Mouse (Mus musculus) regulatory T cell (primary cell): Measurements from ENCODE around the gene Egln3.

Experiments used
- in situ Hi-C: fragments of 300-600 bp; cut with MboI, MseI; formaldehyde crosslinking; loops from one replicate; pipeline ENCODE4 v1.15.1; 2025; ENCODE audit warnings: high pct_unique_total_duplicates

The Egln3 gene

DNA sequence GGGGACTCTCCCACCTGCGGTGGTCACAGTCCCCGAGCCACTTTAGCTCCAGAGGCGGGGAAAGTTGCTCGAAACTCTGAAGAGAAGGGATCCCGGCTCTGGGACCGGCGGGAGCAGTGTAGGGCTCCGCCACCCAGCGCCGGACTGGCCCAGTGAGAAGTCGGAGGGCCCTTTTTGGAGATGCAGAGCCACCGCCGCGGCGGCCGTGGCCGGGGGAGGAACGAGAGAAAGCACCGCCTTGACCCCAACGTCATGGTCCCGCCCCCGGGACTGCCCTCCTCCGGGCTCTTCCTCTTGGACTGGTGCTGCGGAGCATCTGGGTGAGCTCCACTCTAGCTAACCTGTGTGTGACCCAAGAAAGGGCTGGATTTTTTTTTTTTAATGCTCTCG, at the start of gene Egln3:
Gene Egln3, minus strand, starts transcription at position 205 of the 390 bp plus-strand sequence.
- in situ Hi-C loops: no loop called here

DNA sequence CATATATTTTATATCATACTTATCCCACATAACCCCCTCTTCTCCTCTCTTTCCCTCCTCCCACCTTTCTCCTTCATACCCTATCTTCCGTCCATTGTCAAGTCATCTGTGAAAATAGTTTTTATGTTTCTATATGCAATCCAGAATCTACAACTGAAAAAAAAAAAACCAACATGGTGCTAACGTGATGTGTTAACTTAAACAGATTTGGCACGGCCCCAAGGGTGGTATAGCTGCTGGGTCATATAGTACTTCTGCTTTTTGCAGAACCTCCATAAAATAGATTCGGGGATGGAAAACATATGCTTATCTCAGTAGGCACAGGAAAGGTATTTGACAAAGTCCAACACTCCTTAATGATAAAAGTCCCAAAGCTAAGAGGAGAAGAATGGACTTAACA, 49.8 kb upstream of the Egln3 start:
- in situ Hi-C loops: no loop called here

- in situ Hi-C loops: no loop called here
These were observed 48.3 kb upstream of the Egln3 start for GRCm38 (mm10) chr12:54251942-54252400.

- in situ Hi-C loops: loop anchor here (10.0 kb wide), 1 partner anchor 763 kb away; no protein-coding TSS in a partner anchor
These were observed 44.2 kb upstream of the Egln3 start for GRCm38 (mm10) chr12:54247835-54248234.

- in situ Hi-C loops: loop anchor here (10.0 kb wide), 1 partner anchor 758 kb away; no protein-coding TSS in a partner anchor
These were observed 39.5 kb upstream of the Egln3 start for GRCm38 (mm10) chr12:54243158-54243557.

- in situ Hi-C loops: loop anchor here (10.0 kb wide), 1 partner anchor 757 kb away; no protein-coding TSS in a partner anchor
These were observed 38.3 kb upstream of the Egln3 start for GRCm38 (mm10) chr12:54241976-54242375.

DNA sequence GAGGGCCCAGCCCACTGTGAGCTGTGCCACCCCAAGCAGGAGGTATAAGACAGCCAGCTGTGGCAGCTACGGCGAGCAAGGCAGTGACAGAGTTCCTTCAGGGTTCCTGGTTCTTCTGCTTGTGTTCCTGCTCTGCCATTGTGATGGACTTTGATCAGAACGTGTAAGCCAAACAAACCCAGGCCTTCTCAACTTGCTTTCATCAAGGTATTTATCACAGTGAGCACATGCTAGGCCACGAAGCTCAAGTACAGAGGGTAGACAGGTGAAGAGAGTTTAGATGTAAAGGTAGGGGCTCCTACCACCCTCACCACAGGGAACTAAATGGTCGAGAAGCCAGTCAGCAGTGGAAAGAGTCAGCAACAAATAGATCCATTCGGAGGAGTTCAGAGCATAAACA, 30.1 kb upstream of the Egln3 start:
- in situ Hi-C loops: no loop called here

DNA sequence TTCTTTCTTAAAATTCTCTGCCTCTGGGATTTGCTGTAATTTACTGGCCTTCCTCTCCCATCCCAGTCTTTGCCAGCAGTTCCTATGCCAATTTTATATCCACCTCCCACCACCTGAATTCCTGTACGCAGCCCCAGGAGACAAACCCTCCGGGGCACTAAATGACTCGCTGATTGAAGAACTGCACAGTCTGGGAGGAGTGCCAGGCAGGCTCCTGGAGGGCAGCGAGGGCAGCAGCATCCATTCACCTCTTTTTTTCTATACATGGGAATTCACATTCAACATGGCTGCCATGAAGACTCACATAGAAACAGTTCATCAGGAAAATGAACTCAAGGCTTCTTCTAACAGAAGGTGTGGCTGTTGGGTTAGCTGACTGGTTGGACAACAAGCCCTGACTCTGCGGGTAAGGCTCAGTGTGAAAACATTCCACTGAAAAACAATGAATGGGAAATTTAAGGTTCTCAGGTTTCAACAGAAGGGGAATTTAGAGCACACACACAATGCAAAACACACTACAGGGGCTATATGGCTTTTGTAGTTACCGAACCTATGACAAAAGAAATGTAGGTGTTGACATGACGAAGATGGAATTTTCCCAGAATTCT, 29.4 kb upstream of the Egln3 start:
- in situ Hi-C loops: no loop called here

DNA sequence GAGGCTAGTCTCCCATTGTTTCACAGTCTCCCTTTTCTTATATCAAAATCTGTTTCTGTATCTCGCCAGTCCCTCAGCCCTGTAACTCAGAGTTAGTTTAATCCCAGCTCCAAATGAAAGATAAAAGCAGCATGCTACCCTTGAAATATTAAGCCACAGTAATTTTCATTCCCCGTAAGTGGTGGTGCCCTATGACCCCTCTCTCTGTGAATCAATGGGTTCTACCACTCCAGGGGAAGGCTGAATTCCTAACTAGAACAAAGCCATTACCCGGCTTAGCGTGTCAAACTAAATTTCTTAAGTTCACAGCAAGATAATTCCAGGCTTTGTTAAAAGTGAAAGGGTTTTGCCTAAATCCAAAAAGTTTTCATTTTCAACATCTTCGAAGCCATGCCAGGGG, 28.8 kb upstream of the Egln3 start:
- in situ Hi-C loops: no loop called here

DNA sequence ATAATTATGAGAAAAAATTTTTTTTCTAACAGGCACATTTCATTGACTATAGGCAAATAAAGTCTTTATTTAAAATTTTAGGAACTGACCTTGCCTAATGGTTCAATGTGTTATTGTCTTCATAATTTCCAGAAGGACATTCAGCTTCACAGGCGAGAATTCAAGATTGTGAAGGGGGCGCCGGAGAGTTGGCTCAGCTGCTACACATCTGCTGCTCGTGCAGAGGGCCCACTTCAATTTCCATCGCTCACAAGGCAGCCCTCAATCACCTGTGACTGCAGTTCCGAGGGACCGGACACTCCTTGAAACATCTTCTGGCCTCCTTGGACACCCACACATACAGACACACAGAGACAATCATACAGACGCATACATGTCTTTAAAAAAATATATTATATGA, 23.9 kb upstream of the Egln3 start:
- in situ Hi-C loops: no loop called here

DNA sequence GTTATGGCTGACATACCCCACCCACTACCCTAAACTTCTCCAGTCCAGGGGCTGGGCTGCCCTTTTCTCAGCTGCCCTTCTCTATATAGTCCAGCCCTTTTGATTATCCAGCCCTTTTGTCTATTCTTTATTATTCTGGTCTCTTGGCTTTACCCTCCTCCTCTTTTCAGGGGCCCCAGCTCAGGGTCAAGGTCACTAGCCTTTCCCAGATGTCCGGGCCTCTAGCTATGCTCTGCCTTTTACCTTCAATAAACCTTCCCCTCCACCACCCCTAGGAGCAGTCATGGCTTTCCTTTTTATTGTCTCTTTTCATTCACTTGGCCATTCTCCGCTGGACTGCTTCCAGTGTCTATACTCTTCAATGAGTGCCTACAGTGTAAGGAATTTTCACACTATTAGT, 22.7 kb upstream of the Egln3 start:
- in situ Hi-C loops: no loop called here

GRCm38 (mm10) chr12:54225610-54226009, 21.9 kb upstream of the Egln3 start:
- in situ Hi-C loops: no loop called here

- in situ Hi-C loops: no loop called here
These were observed 21.4 kb upstream of the Egln3 start for GRCm38 (mm10) chr12:54225090-54225489.

GRCm38 (mm10) chr12:54222036-54222760, 18.5 kb upstream of the Egln3 start:
- in situ Hi-C loops: no loop called here

GRCm38 (mm10) chr12:54216673-54217072, 13.0 kb upstream of the Egln3 start:
- in situ Hi-C loops: no loop called here

DNA sequence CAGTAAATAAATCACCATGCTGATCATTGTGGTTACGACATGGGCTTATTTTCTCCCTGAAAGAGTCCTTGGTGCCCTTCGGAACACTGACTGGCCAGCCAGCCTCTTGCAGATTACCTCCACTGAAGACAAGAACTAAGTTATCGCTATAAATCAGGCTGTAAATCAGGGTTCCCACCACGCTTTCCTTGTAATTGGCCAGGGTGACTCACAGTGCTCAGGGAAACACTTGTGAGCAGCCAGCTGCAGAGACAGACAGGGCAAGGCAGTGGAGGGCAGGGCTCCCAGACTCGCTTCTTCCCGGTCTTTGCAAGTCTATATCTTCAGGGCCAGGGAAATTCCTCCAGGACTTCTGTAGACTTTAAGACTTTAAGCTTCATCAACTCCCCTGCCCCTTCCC, 10.8 kb upstream of the Egln3 start:
- in situ Hi-C loops: loop anchor here (5.0 kb wide), 1 partner anchor 73 kb away; no protein-coding TSS in a partner anchor

DNA sequence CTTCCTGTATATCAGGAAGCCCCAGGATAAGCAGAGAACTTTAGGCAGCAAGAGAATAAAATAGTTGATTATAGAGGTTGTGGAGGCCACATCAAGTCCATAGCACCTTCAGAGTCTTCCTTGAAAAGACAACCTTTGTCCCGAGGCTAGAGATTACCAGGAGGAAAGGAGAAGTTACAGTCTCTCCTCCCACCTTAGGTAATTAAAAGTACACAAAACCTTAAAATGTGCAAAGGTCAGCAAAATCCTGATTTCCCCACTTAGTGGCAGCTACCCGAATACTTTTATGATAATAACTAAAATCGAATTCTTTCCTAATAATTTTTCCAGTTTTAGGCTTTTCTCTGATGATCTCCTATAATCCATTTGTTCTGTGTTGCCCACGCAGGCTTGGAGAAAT, 10.2 kb upstream of the Egln3 start:
- in situ Hi-C loops: loop anchor here (5.0 kb wide), 1 partner anchor 73 kb away; no protein-coding TSS in a partner anchor

DNA sequence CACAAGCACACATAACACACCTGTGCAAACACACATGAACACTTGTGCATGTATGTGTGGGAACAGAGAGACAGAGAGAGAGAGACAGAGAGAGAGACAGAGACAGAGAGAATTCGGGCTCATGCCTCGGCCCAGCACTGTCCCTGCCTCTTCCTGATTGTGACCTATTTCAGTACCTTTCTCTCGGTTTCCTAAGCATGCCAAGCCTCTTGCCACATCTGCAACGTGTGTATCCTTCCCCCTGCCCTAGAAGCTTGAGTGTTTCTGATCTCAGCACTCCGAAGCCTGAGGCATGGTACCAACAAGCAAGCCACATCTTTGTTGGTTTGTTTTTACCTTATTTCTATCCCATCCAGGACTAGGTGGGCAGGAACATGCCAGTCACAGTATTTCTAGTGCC, 9.6 kb upstream of the Egln3 start:
- in situ Hi-C loops: loop anchor here (5.0 kb wide), 1 partner anchor 74 kb away; no protein-coding TSS in a partner anchor

- in situ Hi-C loops: loop anchor here (5.0 kb wide), 1 partner anchor 108 kb away; no protein-coding TSS in a partner anchor
These were observed 5.5 kb upstream of the Egln3 start for GRCm38 (mm10) chr12:54209182-54209563.

GRCm38 (mm10) chr12:54208433-54209181, 4.9 kb upstream of the Egln3 start:
- in situ Hi-C loops: loop anchor here (5.0 kb wide), 1 partner anchor 109 kb away; no protein-coding TSS in a partner anchor

- in situ Hi-C loops: loop anchor here (5.0 kb wide), 1 partner anchor 112 kb away; no protein-coding TSS in a partner anchor
These were observed 2.1 kb upstream of the Egln3 start for GRCm38 (mm10) chr12:54205731-54206130.

DNA sequence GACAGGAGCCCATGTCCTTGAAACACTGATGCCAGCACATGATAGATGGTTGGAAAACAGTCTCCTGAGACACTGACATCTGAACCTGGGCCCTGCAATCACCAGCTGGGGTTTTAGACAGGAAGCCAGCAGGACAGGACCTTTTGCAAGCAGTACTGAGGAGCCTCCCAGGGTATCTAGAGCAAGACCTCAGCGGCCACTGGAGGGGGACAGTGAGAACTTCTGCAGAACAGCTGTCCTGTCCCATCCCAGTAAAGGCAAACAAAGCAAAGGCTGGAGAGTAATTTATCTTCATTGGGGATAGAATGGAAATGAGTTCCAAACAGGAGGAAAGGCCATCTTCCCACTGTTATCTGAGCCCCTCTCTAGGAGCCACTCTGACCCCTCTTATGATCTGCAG, 1.5 kb upstream of the Egln3 start:
- in situ Hi-C loops: loop anchor here (5.0 kb wide), 1 partner anchor 112 kb away; no protein-coding TSS in a partner anchor
